Mouse (Mus musculus): ENCODE measurements around the gene Carns1. TPM values are rescaled to one million over a fixed set of nuclear protein-coding genes. Genes with fewer than 3 reads are reported as not detected.

Gene Carns1
- total RNA-seq, 4 experiments from 2014 or later = 23.8 to 33.0 (median 24.9) TPM

DNA sequence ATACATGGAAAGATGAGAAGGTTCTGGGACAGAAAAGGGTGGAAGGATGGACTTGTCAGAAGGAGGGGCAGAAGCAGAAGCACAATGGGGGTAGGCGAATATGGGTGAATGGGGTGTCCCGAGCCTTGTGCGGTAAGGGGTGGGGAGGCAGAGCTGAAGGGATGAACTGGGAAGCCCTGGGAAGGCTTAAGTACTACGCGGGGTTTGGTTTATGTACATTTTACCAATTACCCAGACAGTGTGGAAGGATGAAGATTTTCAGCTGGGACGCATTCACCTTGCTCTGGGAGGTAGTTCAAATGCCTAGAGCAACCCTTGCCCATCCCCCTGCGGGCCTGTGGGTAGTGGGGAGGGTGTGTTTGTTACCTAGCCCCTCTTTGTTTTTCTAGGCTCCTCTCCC lies 26.9 kb upstream of the Carns1 start:
- no peak for DNase-seq (ENCODE audit: low spot score in 2 of 2)

DNA sequence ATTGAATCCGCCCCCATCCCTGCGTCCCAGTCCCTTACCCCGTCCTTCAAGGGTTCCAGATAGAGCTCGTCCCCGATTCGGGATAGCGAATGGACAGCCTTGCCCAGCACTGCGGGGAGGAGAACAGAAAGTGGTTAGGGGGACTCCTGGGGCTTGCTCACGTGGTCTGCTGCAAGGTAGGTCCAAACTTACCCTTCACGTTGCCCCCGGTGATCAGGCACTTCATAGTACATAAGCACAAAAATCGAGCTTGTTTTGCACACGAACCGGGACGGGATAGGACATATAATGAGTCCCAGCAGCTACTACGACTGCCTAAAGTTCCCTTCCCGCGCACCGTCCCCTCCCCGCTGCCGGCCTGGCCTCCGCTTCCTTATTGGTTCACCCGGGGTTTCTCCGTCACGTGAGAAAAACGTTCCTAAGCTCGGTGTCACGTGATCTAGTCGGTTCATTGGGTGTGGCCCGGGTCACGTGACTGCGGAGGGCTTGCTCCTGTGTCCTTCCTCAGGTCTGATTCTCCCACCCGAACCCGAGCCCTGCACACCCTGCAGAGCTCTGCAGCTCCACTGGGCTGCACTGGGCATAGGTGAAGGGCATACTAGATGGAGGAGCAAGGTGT lies 26.1 kb upstream of the Carns1 start, which contains the start of gene Rad9a:
Gene Rad9a, minus strand, starts transcription at position 372 of the 619 bp plus-strand sequence.
- DNase-seq (ENCODE audit: low spot score in 2 of 2) = peak; percentile 95

DNA sequence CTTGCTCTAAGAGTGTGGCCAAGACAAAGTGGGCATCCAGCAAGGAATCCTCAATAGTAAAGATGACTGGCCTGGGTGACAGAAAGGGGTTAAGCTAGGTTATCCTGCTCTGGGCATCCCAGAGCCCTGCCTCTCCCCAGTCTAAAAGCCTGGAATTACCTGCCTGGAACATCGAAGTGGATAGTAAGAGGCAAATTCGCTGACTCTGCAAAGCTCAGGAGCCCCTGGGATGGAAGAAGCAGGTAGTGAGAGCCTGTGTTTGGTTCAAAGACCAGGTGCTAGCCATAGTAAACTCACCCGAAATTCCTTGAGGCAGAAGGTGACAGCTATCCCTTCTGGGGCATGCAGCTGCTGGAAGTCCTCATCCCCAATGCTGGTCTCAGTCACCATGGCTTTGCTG lies 21.9 kb upstream of the Carns1 start:
- DNase-seq (ENCODE audit: low spot score in 2 of 2) = no peak

DNA sequence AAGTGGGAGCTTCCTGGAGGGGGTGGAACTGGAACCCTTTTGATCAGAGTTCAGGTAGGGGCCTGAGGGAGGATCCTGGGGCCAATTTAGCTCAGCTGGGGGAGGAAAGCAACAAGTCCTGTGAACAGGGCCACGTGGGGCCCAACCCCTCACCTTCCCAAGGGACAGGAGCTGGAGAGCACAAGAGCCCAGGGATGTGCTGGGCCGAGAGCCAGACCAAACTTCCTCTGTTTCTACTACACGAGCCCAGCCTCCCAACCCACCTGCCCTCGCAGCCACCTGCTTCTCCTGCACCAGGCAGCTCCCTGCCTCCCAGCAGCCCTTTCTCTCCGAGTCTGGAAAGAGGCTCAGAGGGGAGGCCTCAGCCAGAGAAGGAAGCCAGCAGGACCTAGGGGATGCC lies 21.3 kb upstream of the Carns1 start:
- no peak for DNase-seq (ENCODE audit: low spot score in 2 of 2)

DNA sequence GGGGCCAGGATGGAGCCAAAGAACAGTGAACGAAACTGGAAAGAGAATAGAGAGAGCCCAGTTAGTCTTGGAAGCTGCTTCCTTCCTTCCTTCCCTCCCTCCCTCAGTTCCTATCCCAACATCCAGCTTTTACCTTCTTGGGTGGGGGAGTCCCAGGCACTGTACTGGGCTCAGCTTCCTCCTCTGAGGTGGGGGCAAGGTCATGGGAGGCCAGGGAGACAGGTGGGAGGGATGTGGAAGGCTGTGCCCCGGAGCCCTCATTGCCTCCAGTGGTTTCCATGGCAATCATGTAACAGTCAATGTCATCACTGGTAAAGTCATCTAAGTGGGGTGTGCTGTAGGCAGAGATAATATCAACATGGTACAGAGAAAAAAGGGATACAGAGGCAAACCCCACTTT lies 20.8 kb upstream of the Carns1 start:
- no peak for DNase-seq (ENCODE audit: low spot score in 2 of 2)

DNA sequence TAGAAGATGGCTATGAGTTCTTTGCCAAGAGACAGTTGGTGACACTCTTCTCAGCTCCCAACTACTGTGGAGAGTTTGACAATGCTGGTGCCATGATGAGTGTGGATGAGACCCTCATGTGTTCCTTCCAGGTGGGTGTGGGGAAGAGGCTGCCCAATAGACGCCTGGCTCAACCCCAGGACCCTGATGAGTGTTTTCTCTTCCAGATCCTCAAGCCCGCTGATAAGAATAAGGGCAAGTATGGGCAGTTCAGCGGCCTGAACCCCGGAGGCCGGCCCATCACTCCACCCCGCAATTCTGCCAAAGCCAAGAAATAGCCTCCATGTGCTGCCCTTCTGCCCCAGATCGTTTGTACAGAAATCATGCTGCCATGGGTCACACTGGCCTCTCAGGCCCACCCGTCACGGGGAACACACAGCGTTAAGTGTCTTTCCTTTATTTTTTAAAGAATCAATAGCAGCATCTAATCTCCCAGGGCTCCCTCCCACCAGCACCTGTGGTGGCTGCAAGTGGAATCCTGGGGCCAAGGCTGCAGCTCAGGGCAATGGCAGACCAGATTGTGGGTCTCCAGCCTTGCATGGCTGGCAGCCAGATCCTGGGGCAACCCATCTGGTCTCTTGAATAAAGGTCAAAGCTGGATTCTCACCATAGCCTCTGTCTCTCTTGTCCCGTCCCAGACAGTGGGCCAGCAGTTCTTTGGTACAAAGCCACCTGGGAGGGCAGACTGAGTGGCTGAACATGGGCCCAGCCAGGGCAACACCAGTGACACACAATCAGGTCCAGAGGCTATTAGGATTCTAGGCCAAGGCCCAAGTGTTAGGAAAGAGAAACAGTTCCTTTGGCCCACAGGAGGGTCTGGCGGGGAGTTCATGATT lies 19.7 kb upstream of the Carns1 start:
- no peak for DNase-seq (ENCODE audit: low spot score in 2 of 2)

DNA sequence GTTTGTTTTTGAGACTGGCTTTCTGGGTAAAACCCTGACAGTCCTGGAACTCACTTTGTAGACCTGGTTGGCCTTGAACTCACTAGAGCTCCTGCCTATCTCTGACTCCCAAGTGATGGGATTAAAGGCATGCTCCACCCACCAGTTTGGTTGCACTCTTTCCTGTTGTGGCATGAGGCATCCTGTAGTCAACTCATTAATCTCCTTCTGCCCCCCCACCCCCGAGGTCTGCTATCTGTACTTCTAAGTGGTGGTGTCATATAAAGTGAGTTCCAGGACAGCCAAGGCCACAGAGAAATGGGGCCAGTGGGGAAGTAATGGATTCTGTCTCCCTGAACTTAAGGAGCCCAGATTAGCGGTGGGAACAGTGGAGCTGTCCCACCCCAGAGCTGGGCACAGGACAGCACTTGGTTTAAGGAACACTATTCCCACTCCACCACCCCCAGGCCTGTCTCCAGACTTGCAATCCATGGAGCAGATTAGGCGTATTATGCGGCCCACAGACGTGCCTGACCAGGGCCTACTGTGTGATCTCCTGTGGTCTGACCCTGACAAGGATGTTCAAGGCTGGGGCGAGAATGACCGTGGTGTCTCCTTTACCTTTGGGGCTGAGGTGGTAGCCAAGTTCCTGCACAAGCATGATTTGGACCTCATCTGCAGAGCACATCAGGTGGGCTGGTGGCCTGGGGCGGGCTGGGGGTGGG lies 18.9 kb upstream of the Carns1 start:
- DNase-seq (ENCODE audit: low spot score in 2 of 2) = no peak

DNA sequence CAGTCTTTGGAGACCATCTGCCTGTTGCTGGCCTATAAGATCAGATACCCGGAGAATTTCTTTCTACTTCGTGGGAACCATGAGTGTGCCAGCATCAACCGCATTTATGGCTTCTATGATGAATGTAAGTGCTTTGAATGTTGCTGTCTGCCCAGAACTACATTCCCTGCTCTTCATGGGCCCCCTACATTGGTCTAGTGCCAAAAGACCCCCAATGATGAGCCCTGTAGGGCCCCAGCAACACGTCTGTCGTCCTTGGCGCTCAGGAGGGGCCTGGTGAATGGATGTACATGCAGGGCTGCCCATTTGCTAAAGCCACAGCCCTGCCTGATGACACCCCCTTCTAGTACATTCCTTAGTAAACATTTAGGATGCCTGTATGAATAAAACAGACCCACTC lies 17.9 kb upstream of the Carns1 start:
- no peak for DNase-seq (ENCODE audit: low spot score in 2 of 2)

GRCm38 (mm10) chr19:4192251-4192985 lies 17.1 kb upstream of the Carns1 start:
- DNase-seq (ENCODE audit: low spot score in 2 of 2) = no peak

DNA sequence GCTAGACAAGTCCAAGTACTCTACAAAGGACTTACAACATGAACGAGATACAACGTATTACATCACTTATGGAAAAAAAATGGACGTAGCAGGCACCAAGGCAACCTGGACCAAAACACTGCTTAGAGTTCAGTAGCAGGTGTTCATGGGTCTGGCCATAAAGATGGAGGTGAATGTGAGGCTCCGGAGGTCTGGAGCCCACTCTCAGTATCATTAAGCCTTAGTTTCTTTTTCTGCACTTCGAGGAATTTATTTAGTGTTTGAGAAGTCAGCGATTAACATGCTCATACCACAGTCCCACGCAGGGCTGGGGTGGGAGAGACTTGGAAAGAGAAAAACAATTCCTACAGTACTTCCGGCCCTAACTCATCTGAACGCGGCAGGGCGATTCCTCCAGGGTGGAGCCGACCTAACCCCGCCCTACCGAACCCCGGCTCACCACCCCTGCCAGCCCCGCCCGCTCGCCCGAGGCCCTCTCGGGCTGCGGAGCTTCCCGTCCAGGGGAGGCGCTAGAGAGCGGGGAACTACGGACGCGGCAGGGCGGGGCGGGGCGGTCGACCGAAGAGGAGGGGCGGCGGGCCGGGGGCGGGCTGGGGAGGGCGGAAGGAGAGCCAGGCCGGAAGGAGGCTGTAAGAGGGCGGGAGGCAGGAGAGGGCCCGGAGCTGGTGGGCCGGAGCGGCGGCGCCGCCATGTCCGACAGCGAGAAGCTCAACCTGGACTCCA lies 16.4 kb upstream of the Carns1 start, which contains the start of gene Ppp1ca:
Gene Ppp1ca, plus strand, starts transcription at position 538 of the 723 bp plus-strand sequence.
- DNase-seq (ENCODE audit: low spot score in 2 of 2) = peak; percentile 86 to 92

GRCm38 (mm10) chr19:4190831-4191334 lies 15.6 kb upstream of the Carns1 start, which contains the start of gene Tbc1d10c:
TSS of gene Tbc1d10c (minus strand) at chr19:4191284.
- DNase-seq (ENCODE audit: low spot score in 2 of 2) = no peak

- DNase-seq (ENCODE audit: low spot score in 2 of 2) = no peak
These were observed 13.9 kb upstream of the Carns1 start for GRCm38 (mm10) chr19:4189051-4189620.

DNA sequence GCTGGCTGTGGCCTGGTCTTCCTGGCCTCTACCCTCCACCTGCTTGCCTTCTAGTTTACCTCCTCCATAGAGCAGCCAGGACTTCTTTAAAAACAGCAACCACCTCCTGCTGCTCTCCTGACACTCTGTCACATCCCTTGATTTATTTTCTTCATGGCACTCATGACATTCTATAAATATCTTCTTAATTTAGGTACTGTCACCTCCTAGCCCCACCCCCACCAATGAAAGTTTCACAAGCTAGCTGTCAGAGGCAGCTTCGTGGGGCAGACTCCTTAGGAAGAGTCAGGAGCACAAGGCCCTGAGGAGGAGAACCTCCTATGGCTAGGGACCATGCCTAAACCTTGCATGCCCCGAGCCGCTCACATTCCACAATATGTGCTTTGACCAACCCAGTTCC lies 12.0 kb upstream of the Carns1 start:
- peak; percentile 41 to 49 for DNase-seq (ENCODE audit: low spot score in 2 of 2)

GRCm38 (mm10) chr19:4184976-4185975 lies 10.0 kb upstream of the Carns1 start:
- no peak for DNase-seq (ENCODE audit: low spot score in 2 of 2)

GRCm38 (mm10) chr19:4183689-4184088 lies 8.4 kb upstream of the Carns1 start:
- DNase-seq (ENCODE audit: low spot score in 2 of 2) = no peak

DNA sequence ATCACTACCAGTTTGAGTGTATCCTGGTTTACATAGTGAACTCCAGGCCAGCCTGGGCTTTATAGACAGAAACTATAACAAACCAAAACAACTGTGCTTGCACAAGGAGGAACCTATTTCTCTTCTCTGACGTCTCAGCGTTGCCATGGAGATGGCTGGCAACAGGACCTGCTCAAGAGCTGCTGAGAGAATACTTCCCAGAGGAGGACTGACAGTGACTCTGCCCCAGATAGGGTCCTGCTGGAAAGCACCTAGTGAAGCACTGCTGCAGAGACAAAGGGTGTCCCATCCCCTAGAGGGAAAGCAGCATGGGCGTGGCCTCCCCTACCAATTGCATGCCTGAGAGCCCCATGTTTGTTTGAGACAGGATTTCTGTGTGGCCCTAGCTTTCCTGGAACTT lies 6.6 kb upstream of the Carns1 start:
- DNase-seq (ENCODE audit: low spot score in 2 of 2) = no peak

DNA sequence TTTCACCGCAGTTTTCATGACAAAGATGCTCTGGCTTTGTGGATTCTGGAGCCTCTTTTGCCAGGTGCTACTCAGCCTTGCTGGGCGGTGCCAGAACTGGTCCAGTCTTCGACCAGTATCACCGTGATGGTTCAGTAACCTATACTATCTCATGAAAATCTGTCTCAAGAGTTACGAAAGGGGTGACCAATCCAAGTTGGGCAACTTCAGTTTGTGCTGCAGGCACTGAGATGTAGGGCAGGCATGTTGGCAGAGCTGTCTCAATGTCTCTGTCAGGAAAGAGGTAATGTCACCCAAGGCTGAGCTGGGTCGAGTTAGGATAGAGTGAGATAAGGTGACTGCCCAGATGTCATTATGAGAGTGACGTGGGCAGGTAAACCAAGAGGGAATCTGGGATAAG lies 5.1 kb upstream of the Carns1 start:
- DNase-seq (ENCODE audit: low spot score in 2 of 2) = no peak

DNA sequence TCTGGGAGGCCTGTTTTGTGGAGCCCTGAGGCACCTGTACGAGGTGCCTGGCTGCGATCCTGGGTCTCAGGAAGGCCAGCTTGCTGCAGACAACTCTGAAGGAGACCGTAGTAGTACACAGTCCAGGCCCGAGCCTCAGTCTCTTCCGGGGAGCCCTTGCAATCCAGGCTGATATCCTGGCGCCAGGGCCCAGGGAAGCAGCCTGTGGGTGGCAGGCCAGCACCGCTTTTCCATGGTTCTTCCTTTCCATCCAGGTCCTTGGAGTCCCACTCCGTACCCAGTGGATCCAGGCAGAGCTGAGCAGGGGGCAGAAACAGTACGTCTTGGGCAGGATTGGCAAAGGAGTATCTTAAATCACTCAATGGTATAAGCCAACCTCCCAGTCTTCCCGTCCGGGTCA lies 2.4 kb downstream of the Carns1 start:
- DNase-seq (ENCODE audit: low spot score in 2 of 2) = no peak
